Mouse (Mus musculus): Measurements from ENCODE around the gene Ccdc148. TPM values are rescaled to one million over a fixed set of nuclear protein-coding genes. Genes with fewer than 3 reads are reported as not detected.

Gene Ccdc148
- polyA plus RNA-seq, 1 experiment from 2014 or later: 1.9 TPM

GRCm38 (mm10) chr2:58879876-58880275, 280.6 kb downstream of the Ccdc148 start:
- DNase-seq (ENCODE audit: low spot score) (peak; percentile 46), ATAC-seq (replicated peaks; ENCODE audit: low FRiP score, low read depth) (no peak)
- no peaks in the 10 kb centered on the region for H3K36me3 ChIP-seq (ENCODE audit: insufficient read depth, low read length)
- H3K9ac ChIP-seq (ENCODE audit: low read depth, low read length): no peak overlapping the region
- H3K4me3 ChIP-seq (replicated peaks; ENCODE audit: low read depth, low read length): no peak overlapping the region
- H3K4me2 ChIP-seq (ENCODE audit: low read length): no peak overlapping the region
- TF ChIP-seq CTCF (IDR thresholded peaks at IDR 0.05; ENCODE audit: low read depth): no peak
- no peak overlapping the region for H3K27ac ChIP-seq
- no peaks in the 10 kb centered on the region for H3K9me3 ChIP-seq (replicated peaks; ENCODE audit: low read length)
- H3K4me1 ChIP-seq (replicated peaks; ENCODE audit: insufficient read depth, low read length): no peaks in the 10 kb centered on the region
- H3K27me3 ChIP-seq (ENCODE audit: insufficient read depth, low read length): no peaks in the 10 kb centered on the region
- 57% methylated on average over 3 of the region's 3 CpGs for WGBS

DNA sequence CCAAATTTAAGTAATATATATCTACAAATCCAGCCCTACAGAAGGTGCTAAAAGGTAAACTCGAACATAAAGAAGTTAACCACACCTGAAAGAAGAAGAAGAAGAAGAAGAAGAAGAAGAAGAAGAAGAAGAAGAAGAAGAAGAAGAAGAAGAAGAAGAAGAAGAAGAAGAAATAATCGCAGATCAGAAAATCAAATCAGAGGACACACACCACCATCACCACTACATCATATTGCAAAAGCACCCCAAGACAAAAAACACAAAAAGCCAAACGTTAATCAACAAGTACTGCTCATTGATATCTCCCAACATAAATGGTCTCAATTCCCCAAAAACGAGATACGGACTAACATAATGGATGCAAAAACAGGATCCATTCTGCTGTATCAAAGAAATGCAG, 301.3 kb downstream of the Ccdc148 start, which contains the start of gene Gm11099:
Gm11099 (plus strand) TSS at position 301 of the 400 bp plus-strand sequence.
- Histone ChIP-seq H3K27ac (no peak within 1 kb of the TSS), H3K36me3 (ENCODE audit: insufficient read depth, low read length) (no peaks in the 10 kb centered on the region), H3K27me3 (ENCODE audit: insufficient read depth, low read length) (no peaks in the 10 kb centered on the region), H3K4me1 (replicated peaks; ENCODE audit: insufficient read depth, low read length) (no peaks in the 10 kb centered on the region), H3K4me2 (ENCODE audit: low read length) (no peak within 1 kb of the TSS), H3K4me3 (replicated peaks; ENCODE audit: low read depth, low read length) (no peak within 1 kb of the TSS), H3K9me3 (replicated peaks; ENCODE audit: low read length) (no peaks in the 10 kb centered on the region), H3K9ac (ENCODE audit: low read depth, low read length) (no peak within 1 kb of the TSS)
- DNase-seq (ENCODE audit: low spot score) (no peak), ATAC-seq (replicated peaks; ENCODE audit: low FRiP score, low read depth) (no peak)
- 83% methylated on average over 5 of the region's 5 CpGs for WGBS
- TF ChIP-seq CTCF (IDR thresholded peaks at IDR 0.05; ENCODE audit: low read depth): no peak

GRCm38 (mm10) chr2:58844499-58844898, 316.0 kb downstream of the Ccdc148 start:
- Histone ChIP-seq H3K9me3 (replicated peaks; ENCODE audit: low read length) (no peaks in the 10 kb centered on the region), H3K4me2 (ENCODE audit: low read length) (no peak overlapping the region), H3K4me3 (replicated peaks; ENCODE audit: low read depth, low read length) (no peak overlapping the region), H3K36me3 (ENCODE audit: insufficient read depth, low read length) (no peaks in the 10 kb centered on the region), H3K27ac (no peak overlapping the region), H3K27me3 (ENCODE audit: insufficient read depth, low read length) (no peaks in the 10 kb centered on the region), H3K4me1 (replicated peaks; ENCODE audit: insufficient read depth, low read length) (0 out of 2 replicates have a peak, but pooled peaks cover 3% of the 10 kb centered on the region), H3K9ac (ENCODE audit: low read depth, low read length) (no peak overlapping the region)
- TF ChIP-seq CTCF (IDR thresholded peaks at IDR 0.05; ENCODE audit: low read depth): no peak
- DNase-seq (ENCODE audit: low spot score) (peak; percentile 39), ATAC-seq (replicated peaks; ENCODE audit: low FRiP score, low read depth) (no peak)
- 13% methylated on average over 10 of the region's 10 CpGs for WGBS

GRCm38 (mm10) chr2:58842443-58842842, 318.0 kb downstream of the Ccdc148 start:
- 0 out of 2 replicates have a peak, but pooled peaks cover 3% of the 10 kb centered on the region for H3K4me1 ChIP-seq (replicated peaks; ENCODE audit: insufficient read depth, low read length)
- no peak overlapping the region for H3K4me3 ChIP-seq (replicated peaks; ENCODE audit: low read depth, low read length)
- DNase-seq (ENCODE audit: low spot score) (no peak), ATAC-seq (replicated peaks; ENCODE audit: low FRiP score, low read depth) (no peak)
- 87% methylated on average over 4 of the region's 4 CpGs for WGBS
- no peak overlapping the region for H3K27ac ChIP-seq
- no peaks in the 10 kb centered on the region for H3K9me3 ChIP-seq (replicated peaks; ENCODE audit: low read length)
- no peak overlapping the region for H3K9ac ChIP-seq (ENCODE audit: low read depth, low read length)
- H3K36me3 ChIP-seq (ENCODE audit: insufficient read depth, low read length): no peaks in the 10 kb centered on the region
- no peaks in the 10 kb centered on the region for H3K27me3 ChIP-seq (ENCODE audit: insufficient read depth, low read length)
- H3K4me2 ChIP-seq (ENCODE audit: low read length): no peak overlapping the region
- no peak for TF ChIP-seq CTCF (IDR thresholded peaks at IDR 0.05; ENCODE audit: low read depth)

DNA sequence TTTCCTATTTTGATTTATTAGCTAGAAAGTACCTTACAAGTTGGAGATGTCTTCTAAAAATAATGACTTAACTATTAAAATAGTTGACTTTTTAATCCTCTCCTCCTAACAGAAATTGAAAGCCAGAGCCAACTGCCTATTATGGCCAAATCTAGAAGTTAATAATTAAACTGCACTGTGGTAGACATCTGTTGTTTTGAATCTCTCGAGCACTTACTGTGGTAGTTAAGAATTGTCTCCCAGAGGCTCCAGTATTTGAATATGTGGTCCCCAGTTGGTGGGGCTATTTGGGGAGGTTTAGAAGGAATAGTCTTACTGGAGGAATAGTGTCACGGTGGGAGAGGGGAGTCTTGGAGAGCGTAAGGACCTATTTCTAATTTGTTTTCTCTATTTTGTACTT, 319.5 kb downstream of the Ccdc148 start:
- peak; percentile 31 for DNase-seq (ENCODE audit: low spot score)
- 57% methylated on average over 3 of the region's 3 CpGs for WGBS
- Histone ChIP-seq H3K36me3 (ENCODE audit: insufficient read depth, low read length) (no peaks in the 10 kb centered on the region), H3K4me1 (replicated peaks; ENCODE audit: insufficient read depth, low read length) (0 out of 2 replicates have a peak, but pooled peaks cover 3% of the 10 kb centered on the region), H3K9me3 (replicated peaks; ENCODE audit: low read length) (no peaks in the 10 kb centered on the region), H3K9ac (ENCODE audit: low read depth, low read length) (no peak overlapping the region), H3K4me2 (ENCODE audit: low read length) (no peak overlapping the region), H3K4me3 (replicated peaks; ENCODE audit: low read depth, low read length) (no peak overlapping the region), H3K27me3 (ENCODE audit: insufficient read depth, low read length) (no peaks in the 10 kb centered on the region), H3K27ac (no peak overlapping the region)
- ATAC-seq (replicated peaks; ENCODE audit: low FRiP score, low read depth): no peak
- no peak for TF ChIP-seq CTCF (IDR thresholded peaks at IDR 0.05; ENCODE audit: low read depth)

DNA sequence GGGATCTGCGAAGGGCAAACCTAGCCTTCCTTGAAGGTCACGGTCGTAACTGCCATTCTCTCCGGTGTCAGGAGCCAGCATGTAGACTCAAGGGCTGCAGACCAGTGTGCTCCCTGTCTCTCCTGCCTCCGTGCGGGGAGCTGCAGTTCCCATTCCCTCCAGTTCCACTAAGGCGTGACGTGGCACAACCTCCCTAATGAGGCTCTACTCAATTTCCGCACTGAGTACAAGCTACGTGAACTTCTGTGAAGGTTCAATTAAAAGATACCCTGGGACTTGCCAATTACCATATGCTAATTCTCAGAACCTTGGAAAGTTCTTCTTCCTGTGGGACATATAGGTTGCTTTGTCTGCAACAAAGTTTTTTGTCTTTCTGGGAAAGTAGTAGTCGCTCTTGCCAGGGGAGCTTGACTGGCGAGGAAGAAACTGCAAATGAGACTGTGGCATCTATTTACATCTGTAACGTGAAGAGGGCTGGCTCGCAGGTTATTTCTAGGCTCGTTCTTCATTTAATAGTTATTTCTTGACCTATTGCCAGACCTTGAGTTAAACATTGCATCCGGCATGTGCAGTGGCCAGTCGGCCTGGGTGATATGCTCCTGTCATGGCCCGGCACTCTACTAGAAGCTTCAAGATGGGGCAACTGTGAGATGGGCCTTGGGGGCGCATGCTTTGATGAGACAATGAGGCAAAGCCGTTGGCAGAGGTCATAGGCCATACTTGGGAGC, 328.1 kb downstream of the Ccdc148 start:
- peak overlapping the region; percentile 11; the same call in 1 of the 2 replicates for H3K27ac ChIP-seq
- no peak overlapping the region for H3K4me2 ChIP-seq (ENCODE audit: low read length)
- ATAC-seq (replicated peaks; ENCODE audit: low FRiP score, low read depth) (0 out of 2 replicates have a peak, but pooled peaks have one; percentile 36), DNase-seq (ENCODE audit: low spot score) (no peak)
- no peaks in the 10 kb centered on the region for H3K27me3 ChIP-seq (ENCODE audit: insufficient read depth, low read length)
- 79% methylated on average over 20 of the region's 20 CpGs for WGBS
- H3K9me3 ChIP-seq (replicated peaks; ENCODE audit: low read length): no peaks in the 10 kb centered on the region
- no peak overlapping the region for H3K4me3 ChIP-seq (replicated peaks; ENCODE audit: low read depth, low read length)
- no peaks in the 10 kb centered on the region for H3K4me1 ChIP-seq (replicated peaks; ENCODE audit: insufficient read depth, low read length)
- TF ChIP-seq CTCF (IDR thresholded peaks at IDR 0.05; ENCODE audit: low read depth): no peak
- no peak overlapping the region for H3K9ac ChIP-seq (ENCODE audit: low read depth, low read length)
- H3K36me3 ChIP-seq (ENCODE audit: insufficient read depth, low read length): no peaks in the 10 kb centered on the region
